Mouse (Mus musculus) lung, postnatal 0 days (tissue): ENCODE data around the gene Efcab1. TPM values are rescaled to one million over a fixed set of nuclear protein-coding genes. Genes with fewer than 3 reads are reported as not detected.
A peak's percentile ranks its signal among the peaks of the same experiment; 100 is the strongest.

Source experiments
- ATAC-seq: fragments of 200-750 bp; cut with Nextera tagmentation; 2 replicates; pipeline ENCODE4 v1.8.0; 2017; ENCODE audit warnings: moderate library complexity
- DNase-seq: peaks from one replicate; pipeline ENCODE4 v3.0.0-alpha.2; 2016; ENCODE audit warnings: low spot score
- H3K27ac ChIP-seq: fragments of 300-500 bp; sonication (generic); 2 replicates; pipeline ENCODE4 v1.5.1; 2014; ENCODE audit warnings: antibody characterized with exemption, mild to moderate bottlenecking, low read length, mixed read lengths
- H3K27me3 ChIP-seq: fragments of 300-500 bp; sonication (generic); replicated peaks from 2 replicates; pipeline ENCODE4 v1.6.1; 2014; ENCODE audit warnings: low read length, mixed read lengths; ENCODE audit not compliant: insufficient read depth
- H3K36me3 ChIP-seq: fragments of 300-500 bp; sonication (generic); 2 replicates; pipeline ENCODE4 v1.6.1; 2014; ENCODE audit warnings: low read length, mixed read lengths; ENCODE audit not compliant: insufficient read depth
- H3K4me1 ChIP-seq: fragments of 300-500 bp; sonication (generic); 2 replicates; pipeline ENCODE4 v1.6.1; 2014; ENCODE audit warnings: antibody characterized with exemption, low read depth, low read length, mixed read lengths; ENCODE audit not compliant: insufficient read depth
- H3K4me2 ChIP-seq: fragments of 300-500 bp; sonication (generic); replicated peaks from 2 replicates; pipeline ENCODE4 v1.6.1; 2014; ENCODE audit warnings: low read depth, mild to moderate bottlenecking, low read length, moderate library complexity, mixed read lengths
- H3K4me3 ChIP-seq: fragments of 300-500 bp; sonication (generic); 2 replicates; pipeline ENCODE4 v1.5.1; 2014; ENCODE audit warnings: low read depth, low read length
- H3K9ac ChIP-seq: fragments of 300-500 bp; sonication (generic); replicated peaks from 2 replicates; pipeline ENCODE4 v1.6.1; 2014; ENCODE audit warnings: low read depth, mild to moderate bottlenecking
- H3K9me3 ChIP-seq: fragments of 300-500 bp; sonication (generic); 2 replicates; pipeline ENCODE4 v1.6.1; 2016; ENCODE audit warnings: low read length, mixed read lengths
- CTCF ChIP-seq: IDR thresholded peaks from 2 replicates; pipeline ENCODE4 v1.5.1; 2016; ENCODE audit warnings: antibody characterized with exemption, mild to moderate bottlenecking
- EP300 ChIP-seq: IDR thresholded peaks from 2 replicates; pipeline ENCODE4 v1.6.1; 2016; ENCODE audit warnings: antibody characterized with exemption, mild to moderate bottlenecking, control low read depth
- WGBS: fragments of 180-500 bp; shearing (Covaris S2); extraction: QIAGEN DNeasy Blood & Tissue Kit; methylation state at CpG from one replicate; pipeline ENCODE4 v1.1.7; 2014; 5-methylcytosine and 5-hydroxymethylcytosine counted together
- polyA plus RNA-seq: library from polyadenylated mRNA; unstranded; fragments of >200 nt; fragmentation: Nextera tagmentation; extraction: Ambion mirVana; gene quantifications from 2 replicates; pipeline ENCODE4 v1.2.1, GENCODE M21; 2015

Efcab1 gene
- 11.4 and 14.6 TPM in 2 replicates for polyA plus RNA-seq

GRCm38 (mm10) chr16:14906393-14907100 is at the start of gene Efcab1:
Efcab1 (plus strand) TSS chr16:14906606.
- H3K36me3 ChIP-seq = no peaks in the 10 kb centered on the region
- WGBS = 6% methylated on average over 15 of the region's 15 CpGs
- TF ChIP-seq EP300 = no peak
- TF ChIP-seq CTCF = no peak
- H3K27ac ChIP-seq = no peak within 1 kb of the TSS
- H3K9ac ChIP-seq = no peak within 1 kb of the TSS
- peak; percentile 22 for DNase-seq
- H3K4me3 ChIP-seq = no peak within 1 kb of the TSS; the same call in 1 of the 2 replicates
- no peaks in the 10 kb centered on the region for H3K27me3 ChIP-seq
- ATAC-seq = peak; percentile 81
- no peaks in the 10 kb centered on the region for H3K9me3 ChIP-seq
- H3K4me2 ChIP-seq = peak within 1 kb of the TSS; percentile 19; the same call in 1 of the 2 replicates
- no peaks in the 10 kb centered on the region for H3K4me1 ChIP-seq

GRCm38 (mm10) chr16:14859443-14859842 is 47.0 kb upstream of the Efcab1 start:
- Histone ChIP-seq H3K27ac (no peak overlapping the region), H3K4me1 (no peaks in the 10 kb centered on the region), H3K9ac (no peak overlapping the region), H3K9me3 (no peaks in the 10 kb centered on the region), H3K4me2 (no peak overlapping the region), H3K27me3 (no peaks in the 10 kb centered on the region), H3K4me3 (no peak overlapping the region), H3K36me3 (no peaks in the 10 kb centered on the region)
- ATAC-seq (no peak), DNase-seq (no peak)
- TF ChIP-seq EP300 (no peak), CTCF (no peak)

- H3K9me3 ChIP-seq = no peaks in the 10 kb centered on the region
- TF ChIP-seq CTCF (no peak), EP300 (no peak)
- ATAC-seq (no peak), DNase-seq (no peak)
- no peaks in the 10 kb centered on the region for H3K4me1 ChIP-seq
- 88% methylated on average over 2 of the region's 2 CpGs for WGBS
- H3K4me3 ChIP-seq = no peak overlapping the region
- no peaks in the 10 kb centered on the region for H3K27me3 ChIP-seq
- H3K27ac ChIP-seq = no peak overlapping the region
- no peak overlapping the region for H3K4me2 ChIP-seq
- no peaks in the 10 kb centered on the region for H3K36me3 ChIP-seq
- no peak overlapping the region for H3K9ac ChIP-seq
Observed at GRCm38 (mm10) chr16:14884916-14885315, 21.5 kb upstream of the Efcab1 start.

GRCm38 (mm10) chr16:14885372-14885771 is 21.0 kb upstream of the Efcab1 start:
- no peak overlapping the region for H3K4me2 ChIP-seq
- H3K4me3 ChIP-seq = no peak overlapping the region
- ATAC-seq (no peak), DNase-seq (no peak)
- TF ChIP-seq EP300 (no peak), CTCF (no peak)
- no peaks in the 10 kb centered on the region for H3K4me1 ChIP-seq
- no peaks in the 10 kb centered on the region for H3K27me3 ChIP-seq
- H3K9ac ChIP-seq = no peak overlapping the region
- WGBS = 80% methylated on average over 1 of the region's 1 CpGs
- no peaks in the 10 kb centered on the region for H3K36me3 ChIP-seq
- H3K9me3 ChIP-seq = no peaks in the 10 kb centered on the region
- H3K27ac ChIP-seq = no peak overlapping the region

GRCm38 (mm10) chr16:14892492-14892891 is 13.9 kb upstream of the Efcab1 start:
- H3K4me1 ChIP-seq = no peaks in the 10 kb centered on the region; the same call in 1 of the 2 replicates

GRCm38 (mm10) chr16:14893864-14894263 is 12.5 kb upstream of the Efcab1 start:
- Histone ChIP-seq H3K4me3 (no peak overlapping the region), H3K9me3 (no peaks in the 10 kb centered on the region), H3K4me1 (no peaks in the 10 kb centered on the region; the same call in 1 of the 2 replicates), H3K9ac (no peak overlapping the region), H3K27ac (no peak overlapping the region; the same call in 1 of the 2 replicates), H3K4me2 (no peak overlapping the region), H3K36me3 (no peaks in the 10 kb centered on the region), H3K27me3 (no peaks in the 10 kb centered on the region)
- ATAC-seq (no peak), DNase-seq (no peak)
- WGBS = 35% methylated on average over 4 of the region's 4 CpGs
- TF ChIP-seq CTCF = no peak
- no peak for TF ChIP-seq EP300

More at GRCm38 (mm10) chr16:14892492-14892891, 13.9 kb upstream of the Efcab1 start:
- 49% methylated on average over 3 of the region's 3 CpGs for WGBS
- no peaks in the 10 kb centered on the region for H3K9me3 ChIP-seq
- no peaks in the 10 kb centered on the region for H3K36me3 ChIP-seq
- no peak overlapping the region for H3K4me2 ChIP-seq
- no peak for ATAC-seq
- no peak overlapping the region for H3K27ac ChIP-seq
- no peak overlapping the region for H3K9ac ChIP-seq
- no peaks in the 10 kb centered on the region for H3K27me3 ChIP-seq
- TF ChIP-seq CTCF (no peak), EP300 (no peak)
- no peak overlapping the region for H3K4me3 ChIP-seq
- no peak for DNase-seq
